Mouse (Mus musculus): Measurements from ENCODE around the gene Mob1a. TPM values are rescaled to one million over a fixed set of nuclear protein-coding genes. Genes with fewer than 3 reads are reported as not detected.
A peak's percentile ranks its signal among the peaks of the same experiment; 100 is the strongest.

Gene Mob1a
- total and polyA plus RNA-seq, 3 experiments, result 12.4 to 22.6 (median 22.3) TPM

DNA sequence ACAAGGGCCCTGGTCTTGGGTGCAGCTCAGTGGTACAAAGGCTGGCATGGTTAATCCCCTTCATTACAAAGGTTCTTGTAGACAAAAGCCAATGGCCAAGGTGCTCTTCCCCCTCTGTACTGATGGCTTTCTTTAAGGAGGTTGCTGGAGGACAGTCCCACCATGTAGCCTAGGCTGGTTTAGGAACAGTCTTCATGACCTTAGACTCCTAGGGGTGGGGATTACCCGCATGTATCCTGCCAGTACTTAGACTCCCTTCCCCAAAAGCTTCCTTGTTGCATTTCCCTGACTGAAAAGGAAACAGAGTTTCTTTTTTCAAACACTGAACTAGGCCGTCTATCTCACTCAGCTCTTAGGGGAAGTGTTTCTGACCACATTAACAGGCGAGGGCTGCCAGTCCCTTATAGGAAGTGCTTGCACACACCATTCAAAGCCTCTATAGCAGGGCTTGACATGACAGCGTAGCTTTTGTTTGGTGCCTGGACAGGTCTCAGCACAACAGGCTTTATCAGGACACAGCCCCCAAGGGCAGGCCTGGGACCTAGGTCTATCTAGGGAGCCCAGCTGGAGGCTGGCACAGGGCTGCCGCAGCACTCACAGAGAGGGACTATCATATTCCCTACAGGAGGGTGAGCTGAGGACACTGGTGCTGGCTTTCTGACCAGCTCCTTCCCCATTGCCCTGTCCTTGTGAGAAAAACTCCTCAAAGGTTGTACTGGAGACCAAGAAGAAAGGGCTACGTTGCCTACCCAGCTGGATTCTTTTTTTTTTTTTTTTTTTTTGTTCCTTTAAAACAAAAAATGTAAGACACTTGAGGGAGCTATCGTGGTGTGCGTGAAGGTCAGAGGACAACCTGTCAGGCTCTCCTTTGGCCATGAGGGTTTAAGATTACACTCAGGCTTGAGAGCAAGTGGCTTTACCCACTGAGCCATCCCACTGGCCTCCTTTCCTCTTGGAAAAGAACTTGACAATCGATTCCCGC lies 56.0 kb downstream of the Mob1a start:
- Histone ChIP-seq H3K27ac (peak overlapping the region; percentile 64), H3K36me3 (ENCODE audit: control insufficient read depth, insufficient read depth, low read length) (no peaks in the 10 kb centered on the region), H3K27me3 (ENCODE audit: control insufficient read depth, insufficient read depth, low read length) (no peaks in the 10 kb centered on the region), H3K4me1 (ENCODE audit: control insufficient read depth, insufficient read depth, low read length) (peaks cover 8% of the 10 kb centered on the region), H3K79me2 (replicated peaks; ENCODE audit: control insufficient read depth, insufficient read depth, low read length) (no peaks in the 10 kb centered on the region), H3K4me3 (no peak overlapping the region), H3K9ac (ENCODE audit: low read depth, low read length) (no peak overlapping the region)
- intact Hi-C loops (cut with DNase I), result loop anchor here (2.0 kb wide), 1 partner anchor 61 kb away; no protein-coding TSS in a partner anchor
- WGBS, result 34% methylated on average over 10 of the region's 10 CpGs
- peak; percentile 53 to 73 for DNase-seq
- no peak; the same call in 1 of the 2 replicates for TF ChIP-seq EP300 (IDR thresholded peaks at IDR 0.05; ENCODE audit: insufficient read depth, low read depth, low read length)
- TF ChIP-seq CTCF (IDR thresholded peaks at IDR 0.05), result no peak
- TF ChIP-seq POLR2A (IDR thresholded peaks at IDR 0.05; ENCODE audit: insufficient read depth, low read depth, low read length), result no peak

DNA sequence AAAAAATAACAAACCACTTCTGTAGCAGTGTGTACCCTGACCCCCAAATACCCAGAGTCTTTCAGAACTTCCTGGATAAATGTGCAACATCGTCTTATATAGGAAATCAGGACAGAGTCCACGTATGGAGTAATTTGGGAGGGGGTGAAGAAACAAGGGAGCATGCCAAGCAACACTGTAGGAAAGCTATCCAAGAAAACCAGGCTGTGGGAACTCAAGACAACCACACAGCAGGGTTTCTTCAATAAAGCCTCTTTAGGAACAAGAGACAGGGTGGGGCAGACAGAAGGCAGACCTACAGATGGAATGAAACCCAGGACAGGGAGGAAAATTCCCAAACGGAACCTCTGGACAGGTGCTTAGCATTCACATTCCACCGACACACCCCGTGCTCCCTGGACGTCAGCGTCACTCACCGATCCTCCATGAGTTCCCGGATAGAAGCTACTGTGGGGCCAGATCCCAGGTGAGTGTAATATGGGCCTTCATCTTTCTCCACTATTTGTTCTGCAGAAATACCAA lies 59.8 kb downstream of the Mob1a start:
- intact Hi-C loops (cut with DNase I), result no loop called here
- Histone ChIP-seq H3K9ac (ENCODE audit: low read depth, low read length) (no peak overlapping the region), H3K27ac (no peak overlapping the region), H3K79me2 (replicated peaks; ENCODE audit: control insufficient read depth, insufficient read depth, low read length) (peaks cover 3% of the 10 kb centered on the region; the same call in 1 of the 2 replicates), H3K27me3 (ENCODE audit: control insufficient read depth, insufficient read depth, low read length) (no peaks in the 10 kb centered on the region), H3K36me3 (ENCODE audit: control insufficient read depth, insufficient read depth, low read length) (no peaks in the 10 kb centered on the region), H3K4me1 (ENCODE audit: control insufficient read depth, insufficient read depth, low read length) (peaks cover 8% of the 10 kb centered on the region), H3K4me3 (no peak overlapping the region)
- WGBS, result 94% methylated on average over 9 of the region's 9 CpGs
- DNase-seq, result no peak
- TF ChIP-seq CTCF (IDR thresholded peaks at IDR 0.05) (no peak), EP300 (IDR thresholded peaks at IDR 0.05; ENCODE audit: insufficient read depth, low read depth, low read length) (no peak), POLR2A (IDR thresholded peaks at IDR 0.05; ENCODE audit: insufficient read depth, low read depth, low read length) (no peak)

DNA sequence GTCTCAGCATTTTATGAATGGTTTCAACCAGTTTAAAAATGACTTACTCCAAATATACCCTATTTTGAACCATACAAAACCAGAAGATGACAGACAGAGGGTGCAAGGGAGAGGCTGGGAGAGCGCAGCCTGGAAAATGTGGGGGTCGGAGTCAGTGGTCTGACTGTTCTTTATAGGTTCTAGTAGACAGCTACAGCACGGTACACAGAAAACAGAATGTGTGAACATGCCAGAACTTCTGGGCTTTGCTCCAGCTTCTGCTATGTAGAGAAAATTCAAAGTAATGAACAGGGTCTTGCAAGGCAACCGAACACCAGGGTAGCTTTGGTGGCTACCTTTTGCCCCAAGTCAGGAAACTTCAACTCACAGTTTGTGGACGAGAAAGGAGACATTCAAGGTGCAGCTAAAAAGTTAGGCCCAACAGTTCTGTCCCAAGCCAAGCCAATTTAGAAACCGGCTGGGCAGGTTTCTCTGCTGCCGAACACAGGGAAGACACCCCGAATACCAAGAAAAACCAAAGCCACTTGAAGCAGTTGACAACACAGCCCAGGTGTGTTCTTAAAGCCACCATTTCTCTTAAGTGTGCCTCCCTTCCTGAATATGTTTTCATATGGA lies 66.5 kb downstream of the Mob1a start:
- Histone ChIP-seq H3K4me3 (no peak overlapping the region), H3K9ac (ENCODE audit: low read depth, low read length) (no peak overlapping the region), H3K79me2 (replicated peaks; ENCODE audit: control insufficient read depth, insufficient read depth, low read length) (peaks cover 6% of the 10 kb centered on the region), H3K4me1 (ENCODE audit: control insufficient read depth, insufficient read depth, low read length) (peaks cover 3% of the 10 kb centered on the region), H3K27ac (no peak overlapping the region), H3K27me3 (ENCODE audit: control insufficient read depth, insufficient read depth, low read length) (no peaks in the 10 kb centered on the region), H3K36me3 (ENCODE audit: control insufficient read depth, insufficient read depth, low read length) (no peaks in the 10 kb centered on the region)
- TF ChIP-seq CTCF (IDR thresholded peaks at IDR 0.05), result no peak
- TF ChIP-seq EP300 (IDR thresholded peaks at IDR 0.05; ENCODE audit: insufficient read depth, low read depth, low read length), result no peak
- no peak for TF ChIP-seq POLR2A (IDR thresholded peaks at IDR 0.05; ENCODE audit: insufficient read depth, low read depth, low read length)
- peak in 1 of 2 experiments; percentile 22 for DNase-seq
- intact Hi-C loops (cut with DNase I), result no loop called here
- WGBS, result 64% methylated on average over 8 of the region's 8 CpGs

Other genes starting within 250 kb of the Mob1a start
- 1 to 10 TPM; 7.7 to 8.0 TPM for gene Pcgf1, start 248.1 kb upstream of the Mob1a start, total RNA-seq (2021)
- gene Pcgf1, start 248.1 kb upstream of the Mob1a start, polyA plus RNA-seq (2012; rRNA removed), result 11.5 and 15.5 TPM in 2 replicates
- 1 to 10 TPM in 1 of 2 experiments, under 1 TPM in 1; 0.84 to 1.5 TPM for gene Lbx2, start 239.6 kb upstream of the Mob1a start, total RNA-seq (2021)
- 1.5 and 2.2 TPM in 2 replicates for gene Lbx2, start 239.6 kb upstream of the Mob1a start, polyA plus RNA-seq (2012; rRNA removed)
- gene Ccdc142, start 224.4 kb upstream of the Mob1a start, total RNA-seq (2021), result 1 to 10 TPM; 2.0 to 2.5 TPM
- gene Ccdc142, start 224.4 kb upstream of the Mob1a start, polyA plus RNA-seq (2012; rRNA removed), result 1.7 and 2.4 TPM in 2 replicates
- gene Gm42688, start 224.4 kb upstream of the Mob1a start, total RNA-seq (2021), result under 1 TPM; 0.80 to 0.94 TPM
- gene Gm42688, start 224.4 kb upstream of the Mob1a start, polyA plus RNA-seq (2012; rRNA removed), result 1.6 TPM in 2 replicates
- 100 to 1,000 TPM; 113 to 131 TPM for gene Mrpl53, start 217.0 kb upstream of the Mob1a start, total RNA-seq (2021)
- 91.3 and 129 TPM in 2 replicates for gene Mrpl53, start 217.0 kb upstream of the Mob1a start, polyA plus RNA-seq (2012; rRNA removed)
- 1 to 10 TPM; 7.2 to 9.9 TPM for gene Mogs, start 210.5 kb upstream of the Mob1a start, total RNA-seq (2021)
- 13.9 and 15.8 TPM in 2 replicates for gene Mogs, start 210.5 kb upstream of the Mob1a start, polyA plus RNA-seq (2012; rRNA removed)
- gene Wbp1, start 204.5 kb upstream of the Mob1a start, total RNA-seq (2021), result 10 to 100 TPM; 70.4 to 74.6 TPM
- gene Wbp1, start 204.5 kb upstream of the Mob1a start, polyA plus RNA-seq (2012; rRNA removed), result 152 TPM in 2 replicates
- gene Ino80b, start 200.6 kb upstream of the Mob1a start, total RNA-seq (2021), result 10 to 100 TPM; 13.1 to 15.1 TPM
- 5.5 and 9.5 TPM in 2 replicates for gene Ino80b, start 200.6 kb upstream of the Mob1a start, polyA plus RNA-seq (2012; rRNA removed)
- 1 to 10 TPM; 5.2 to 6.7 TPM for gene Rtkn, start 190.6 kb upstream of the Mob1a start, total RNA-seq (2021)
- gene Rtkn, start 190.6 kb upstream of the Mob1a start, polyA plus RNA-seq (2012; rRNA removed), result 18.6 and 27.7 TPM in 2 replicates
- gene Wdr54, start 169.6 kb upstream of the Mob1a start, total RNA-seq (2021), result 1 to 10 TPM in 1 of 2 experiments, under 1 TPM in 1; 0.89 to 1.3 TPM
- gene Wdr54, start 169.6 kb upstream of the Mob1a start, polyA plus RNA-seq (2012; rRNA removed), result 2.1 and 2.7 TPM in 2 replicates
- gene 1700003E16Rik, start 169.6 kb upstream of the Mob1a start, total RNA-seq (2021), result under 1 TPM; 0.10 to 0.25 TPM
- gene 1700003E16Rik, start 169.6 kb upstream of the Mob1a start, polyA plus RNA-seq (2012; rRNA removed), result 0.53 and 0.57 TPM in 2 replicates
- gene Dctn1, start 160.1 kb upstream of the Mob1a start, total RNA-seq (2021), result 100 to 1,000 TPM; 125 to 141 TPM
- 84.2 and 89.1 TPM in 2 replicates for gene Dctn1, start 160.1 kb upstream of the Mob1a start, polyA plus RNA-seq (2012; rRNA removed)
- not detected for gene Slc4a5, start 106.2 kb upstream of the Mob1a start, total RNA-seq (2021)
- 0.61 TPM in 1 of 2 replicates, not detected in the other for gene Slc4a5, start 106.2 kb upstream of the Mob1a start, polyA plus RNA-seq (2012; rRNA removed)
- gene Mthfd2, start 108 bp upstream of the Mob1a start, total RNA-seq (2021), result 1 to 10 TPM; 2.8 TPM
- gene Mthfd2, start 108 bp upstream of the Mob1a start, polyA plus RNA-seq (2012; rRNA removed), result 1.7 and 2.5 TPM in 2 replicates
- gene Bola3, start 23.1 kb downstream of the Mob1a start, total RNA-seq (2021), result 100 to 1,000 TPM; 396 to 406 TPM
- 91.1 and 159 TPM in 2 replicates for gene Bola3, start 23.1 kb downstream of the Mob1a start, polyA plus RNA-seq (2012; rRNA removed)
- 10 to 100 TPM; 13.7 to 23.6 TPM for gene Tet3, start 133.1 kb downstream of the Mob1a start, total RNA-seq (2021)
- gene Tet3, start 133.1 kb downstream of the Mob1a start, polyA plus RNA-seq (2012; rRNA removed), result 6.2 and 7.6 TPM in 2 replicates
- 10 to 100 TPM; 32.4 to 33.7 TPM for gene Dguok, start 181.0 kb downstream of the Mob1a start, total RNA-seq (2021)
- 48.1 and 67.3 TPM in 2 replicates for gene Dguok, start 181.0 kb downstream of the Mob1a start, polyA plus RNA-seq (2012; rRNA removed)
- 1 to 10 TPM in 1 of 2 experiments, under 1 TPM in 1; 0.93 to 2.3 TPM for gene Actg2, start 210.2 kb downstream of the Mob1a start, total RNA-seq (2021)
- gene Actg2, start 210.2 kb downstream of the Mob1a start, polyA plus RNA-seq (2012; rRNA removed), result 13.3 and 23.8 TPM in 2 replicates
- 10 to 100 TPM; 11.9 to 12.9 TPM for gene Stambp, start 246.7 kb downstream of the Mob1a start, total RNA-seq (2021)
- gene Stambp, start 246.7 kb downstream of the Mob1a start, polyA plus RNA-seq (2012; rRNA removed), result 10.1 and 17.6 TPM in 2 replicates